Mouse (Mus musculus) regulatory T cell (primary cell): ENCODE results near the gene D430019H16Rik.

Experiments
- in situ Hi-C: fragments of 300-600 bp; cut with MboI, MseI; formaldehyde crosslinking; loops from one replicate; pipeline ENCODE4 v1.15.1; 2025; ENCODE audit warnings: high pct_unique_total_duplicates

The D430019H16Rik gene

GRCm38 (mm10) chr12:105537162-105537561 is 83.5 kb downstream of the D430019H16Rik start:
- in situ Hi-C loops = no loop called here

DNA sequence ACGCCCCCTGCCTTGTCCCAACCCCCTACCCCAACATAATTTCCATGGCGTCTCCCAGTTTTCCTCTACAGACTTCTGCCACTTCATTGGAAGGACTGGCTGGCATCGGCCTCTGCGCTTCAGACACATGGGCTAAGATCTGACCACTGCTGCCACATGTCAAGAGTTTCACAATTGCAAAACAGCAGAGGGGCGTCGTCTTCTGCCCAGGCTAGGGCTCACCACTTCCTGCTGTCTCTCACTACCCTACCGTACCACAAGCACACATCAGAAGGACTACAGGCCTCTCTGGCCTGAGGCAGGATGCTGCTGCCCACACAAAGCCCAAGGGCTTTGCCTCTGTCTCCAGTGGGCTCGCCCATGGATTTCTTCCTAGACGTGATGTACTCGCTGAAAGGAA is 86.0 kb downstream of the D430019H16Rik start:
- in situ Hi-C loops = no loop called here

DNA sequence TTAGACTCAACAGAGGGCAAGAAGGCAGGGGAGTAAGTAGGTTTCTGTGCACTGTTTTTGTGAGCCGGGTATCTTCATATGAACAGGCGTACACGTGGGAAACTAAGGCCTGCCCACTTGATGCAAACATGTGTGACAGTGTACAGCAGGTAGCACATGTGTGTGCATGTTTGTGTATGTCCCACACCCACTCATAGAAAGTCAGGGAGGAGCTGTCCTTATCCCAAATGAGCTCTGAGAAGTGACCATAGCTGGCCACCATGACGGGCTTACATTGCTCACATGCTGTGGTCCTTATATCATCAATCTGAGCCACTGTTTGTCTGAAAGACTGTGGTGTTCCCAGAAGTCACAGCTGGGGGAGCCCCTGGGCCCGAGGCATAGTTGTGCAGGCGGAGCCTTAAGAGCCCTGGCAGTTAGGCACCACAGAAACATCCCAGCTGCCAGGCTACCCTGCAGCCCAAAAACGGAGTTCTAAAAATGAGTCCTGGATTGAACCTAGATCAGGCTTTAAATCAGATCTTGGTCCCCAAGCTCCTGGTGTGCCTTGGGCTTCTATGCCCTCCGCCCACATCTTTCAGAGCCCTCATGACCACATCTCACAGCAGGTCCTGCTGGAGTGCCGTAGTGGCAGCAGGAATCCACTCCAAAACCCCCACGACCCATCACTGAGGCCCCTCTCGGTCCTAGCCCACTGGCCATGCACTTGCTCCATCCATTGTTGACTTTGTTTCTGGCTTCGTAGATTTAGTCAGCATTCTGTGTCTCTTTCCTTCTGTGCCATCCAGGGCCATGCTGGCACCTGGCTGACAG is 88.1 kb downstream of the D430019H16Rik start:
- in situ Hi-C loops = no loop called here

DNA sequence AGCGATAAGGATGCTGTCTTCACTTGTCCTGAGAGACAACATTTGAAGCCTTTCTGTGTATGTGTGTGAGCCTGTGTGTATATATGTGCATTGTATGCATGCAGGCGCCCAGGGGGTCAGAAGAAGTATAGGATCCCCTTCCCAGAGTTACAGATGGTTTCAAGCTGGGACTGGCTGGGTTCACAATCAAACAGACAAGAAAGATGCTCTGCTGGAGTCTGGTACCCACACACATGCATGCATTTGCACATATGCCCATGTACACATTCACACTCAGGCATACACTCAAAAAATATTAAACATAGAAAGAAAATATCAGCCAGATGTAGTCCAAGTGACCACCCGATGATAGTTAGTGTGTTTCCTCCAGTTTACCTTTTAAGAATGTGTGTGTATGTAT is 88.9 kb downstream of the D430019H16Rik start:
- in situ Hi-C loops = no loop called here
